Mouse (Mus musculus) embryonic fibroblast, embryonic 13.5 days (primary cell): ENCODE results near the gene Tha1. TPM values are rescaled to one million over a fixed set of nuclear protein-coding genes. Genes with fewer than 3 reads are reported as not detected.

ENCODE experiments used
- H3K27ac ChIP-seq: 2 replicates; pipeline ENCODE4 v1.5.1; 2012; ENCODE audit warnings: low read length, control low read depth, inconsistent platforms; ENCODE audit not compliant: insufficient read depth
- H3K4me1 ChIP-seq: 2 replicates; pipeline ENCODE4 v1.6.1; 2011; ENCODE audit warnings: low read length; ENCODE audit not compliant: control insufficient read depth, insufficient read depth
- H3K4me3 ChIP-seq: 2 replicates; pipeline ENCODE4 v1.5.1; 2011; ENCODE audit warnings: mild to moderate bottlenecking, control low read depth, low read length; ENCODE audit not compliant: insufficient read depth
- CTCF ChIP-seq: IDR thresholded peaks from 2 replicates; pipeline ENCODE4 v1.5.1; 2011; ENCODE audit warnings: mild to moderate bottlenecking, control low read depth, low read length, moderate library complexity, borderline replicate concordance; ENCODE audit not compliant: insufficient read depth
- POLR2A ChIP-seq: IDR thresholded peaks from 2 replicates; pipeline ENCODE4 v1.6.1; 2011; ENCODE audit warnings: low read depth, mild to moderate bottlenecking, control low read depth, low read length, moderate library complexity
- polyA plus RNA-seq: library from polyadenylated mRNA; stranded (reverse); fragments of >200 nt; gene quantifications from 2 replicates; pipeline ENCODE4 v1.2.4, GENCODE M21; 2011; ENCODE audit warnings: low read depth; ENCODE audit not compliant: missing spikeins, insufficient read length

Gene Tha1
- polyA plus RNA-seq = 1.2 and 1.7 TPM in 2 replicates

DNA sequence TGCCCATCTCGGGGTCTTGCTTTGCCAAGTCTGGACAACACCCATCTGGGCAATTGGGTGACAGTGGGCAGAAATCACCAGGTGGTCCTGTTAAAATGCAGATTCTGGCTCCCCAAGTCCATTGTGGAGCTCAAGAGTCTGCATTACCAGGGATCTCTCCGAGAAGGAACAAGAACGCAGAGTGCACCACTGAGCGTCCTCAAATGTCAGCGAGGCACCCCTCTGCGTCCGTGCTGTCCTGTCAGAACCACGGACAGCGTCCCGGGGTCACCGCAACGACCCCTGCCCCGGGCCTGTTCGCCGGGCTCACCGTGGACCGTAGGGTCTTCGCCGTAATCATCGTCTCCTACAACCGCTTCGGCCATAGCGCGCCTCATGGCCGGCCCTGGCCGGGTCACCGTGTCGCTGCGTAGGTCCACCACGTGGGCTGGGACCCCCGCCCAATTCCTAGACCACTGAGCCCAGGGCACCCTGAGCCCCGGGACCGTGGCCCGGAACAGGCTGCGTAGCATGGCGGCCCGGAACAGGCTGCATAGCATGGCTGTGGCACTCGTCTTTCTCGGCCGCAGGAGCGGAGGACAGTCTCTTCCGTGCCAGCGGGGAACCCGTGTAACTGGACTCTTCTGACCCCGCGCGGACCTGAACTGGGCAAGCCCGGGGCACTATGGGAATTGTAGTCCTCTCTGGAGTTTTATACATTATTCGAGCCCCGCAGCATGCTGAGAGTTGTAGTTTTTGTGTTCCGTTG lies at the start of gene Tha1:
Gene Tha1 (minus strand): TSS at position 621 of the 748 bp plus-strand sequence.
- TF ChIP-seq POLR2A (peak; percentile 72), CTCF (no peak)
- no peak within 1 kb of the TSS for H3K27ac ChIP-seq
- H3K4me1 ChIP-seq = no peaks in the 10 kb centered on the region
- peak within 1 kb of the TSS; percentile 60 for H3K4me3 ChIP-seq

DNA sequence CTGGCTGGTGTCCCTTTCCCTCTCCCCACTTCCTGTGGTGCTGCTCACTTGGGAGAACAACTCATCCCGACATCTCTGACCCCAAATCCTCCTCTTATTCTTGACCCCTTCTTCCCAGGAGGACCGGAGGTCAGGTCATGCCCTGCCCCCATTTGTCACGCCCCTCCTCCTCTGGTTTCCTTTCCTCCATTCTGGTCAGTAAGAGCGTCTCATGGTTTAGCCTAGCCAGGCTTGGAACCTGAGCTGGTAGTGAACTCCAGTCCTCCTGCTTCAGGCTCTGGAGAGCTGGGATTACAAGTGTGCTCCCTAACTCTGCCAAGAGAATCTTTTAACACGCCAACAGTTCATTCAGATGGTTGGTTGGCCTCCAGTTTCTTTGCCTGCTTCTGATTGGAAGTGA lies 45.9 kb upstream of the Tha1 start:
- Histone ChIP-seq H3K4me1 (no peaks in the 10 kb centered on the region), H3K27ac (no peak overlapping the region), H3K4me3 (no peak overlapping the region)
- no peak for TF ChIP-seq POLR2A
- TF ChIP-seq CTCF = no peak

DNA sequence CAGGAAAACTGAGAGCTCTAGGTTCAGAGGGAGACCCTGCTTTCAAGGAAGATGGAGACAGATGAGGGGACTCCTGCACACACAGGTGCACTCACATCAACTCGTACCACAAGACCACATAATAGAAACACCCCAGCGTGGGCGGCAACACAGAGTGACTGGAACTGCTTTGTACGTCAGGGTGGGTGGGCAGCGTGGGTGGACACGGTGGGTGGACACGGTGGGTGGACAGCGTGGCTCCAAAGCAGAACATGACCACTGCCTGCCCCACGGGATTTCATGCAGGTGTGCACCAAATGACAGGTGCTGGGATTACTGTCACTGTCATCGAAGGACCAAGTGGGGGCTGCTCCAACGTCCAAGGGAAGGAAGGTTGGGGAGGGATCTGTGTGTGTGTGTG lies 45.3 kb upstream of the Tha1 start:
- TF ChIP-seq CTCF = no peak
- no peaks in the 10 kb centered on the region for H3K4me1 ChIP-seq

DNA sequence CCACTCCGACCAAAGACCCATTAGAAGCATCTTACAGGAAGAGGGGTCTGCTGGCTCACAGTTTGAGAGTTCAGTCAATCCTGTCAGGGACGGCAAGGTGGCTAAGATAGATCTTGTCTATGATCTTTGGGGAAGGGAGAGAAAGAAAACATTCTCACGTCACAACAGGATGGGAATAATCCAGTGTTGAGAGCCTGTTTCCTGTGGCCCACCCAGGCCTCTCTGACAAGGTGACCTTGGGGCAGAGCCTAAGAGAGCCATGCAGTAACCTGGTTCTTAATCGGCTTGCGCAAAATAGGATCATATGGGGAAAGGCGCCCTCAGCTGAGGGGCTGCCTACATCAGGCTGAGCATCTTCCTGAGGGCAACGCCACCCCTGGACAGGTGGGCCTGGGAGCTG lies 42.6 kb upstream of the Tha1 start:
- H3K4me3 ChIP-seq = no peak overlapping the region
- no peak for TF ChIP-seq CTCF
- TF ChIP-seq POLR2A = no peak
- no peak overlapping the region for H3K27ac ChIP-seq
- H3K4me1 ChIP-seq = no peaks in the 10 kb centered on the region

More for the DNA sequence above, 45.3 kb upstream of the Tha1 start:
- Histone ChIP-seq H3K4me3 (no peak overlapping the region), H3K27ac (no peak overlapping the region)

DNA sequence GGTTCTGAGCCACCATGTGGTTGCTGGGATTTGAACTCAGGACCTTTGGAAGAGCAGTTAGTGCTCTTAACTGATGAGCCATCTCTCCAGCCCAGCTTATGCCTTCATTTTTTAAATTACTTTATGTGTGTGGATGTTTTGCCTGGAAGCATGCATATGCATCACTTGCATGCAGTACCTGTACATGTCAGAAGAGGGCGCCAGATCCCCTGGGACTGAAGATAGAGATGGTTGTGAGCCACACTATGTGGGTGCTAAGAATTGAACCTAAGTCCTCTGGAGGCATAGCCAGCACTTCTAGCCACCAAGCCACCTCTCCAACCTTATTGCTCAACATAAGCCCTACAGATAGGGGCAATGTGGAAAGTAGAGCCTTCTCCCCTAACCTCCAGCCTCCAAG lies 42.1 kb upstream of the Tha1 start:
- Histone ChIP-seq H3K27ac (no peak overlapping the region), H3K4me3 (no peak overlapping the region)
- no peak for TF ChIP-seq POLR2A
- no peak for TF ChIP-seq CTCF

DNA sequence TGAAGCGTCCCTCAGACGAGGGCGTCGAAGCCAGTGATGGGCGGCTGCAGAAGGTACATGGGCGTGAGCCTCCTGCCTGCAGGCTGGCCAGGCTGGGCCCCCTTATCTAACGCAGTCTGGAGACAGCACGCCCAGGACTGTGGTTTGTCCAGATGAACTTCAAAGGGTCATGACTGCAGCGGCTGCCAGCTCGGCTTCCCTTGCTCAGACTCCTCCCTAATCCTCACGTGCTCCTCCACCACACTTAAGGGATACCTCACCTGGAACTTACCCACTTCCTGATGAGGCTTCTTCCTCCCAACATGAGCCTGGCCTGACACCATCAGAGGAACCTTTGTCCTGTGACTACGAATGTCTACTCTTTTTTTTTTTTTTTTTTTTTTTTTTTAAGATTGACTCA lies 41.2 kb upstream of the Tha1 start:
- no peaks in the 10 kb centered on the region for H3K4me1 ChIP-seq
- H3K27ac ChIP-seq = no peak overlapping the region
- TF ChIP-seq POLR2A (no peak), CTCF (no peak)
- H3K4me3 ChIP-seq = no peak overlapping the region

More for the DNA sequence above, 42.1 kb upstream of the Tha1 start:
- no peaks in the 10 kb centered on the region for H3K4me1 ChIP-seq

DNA sequence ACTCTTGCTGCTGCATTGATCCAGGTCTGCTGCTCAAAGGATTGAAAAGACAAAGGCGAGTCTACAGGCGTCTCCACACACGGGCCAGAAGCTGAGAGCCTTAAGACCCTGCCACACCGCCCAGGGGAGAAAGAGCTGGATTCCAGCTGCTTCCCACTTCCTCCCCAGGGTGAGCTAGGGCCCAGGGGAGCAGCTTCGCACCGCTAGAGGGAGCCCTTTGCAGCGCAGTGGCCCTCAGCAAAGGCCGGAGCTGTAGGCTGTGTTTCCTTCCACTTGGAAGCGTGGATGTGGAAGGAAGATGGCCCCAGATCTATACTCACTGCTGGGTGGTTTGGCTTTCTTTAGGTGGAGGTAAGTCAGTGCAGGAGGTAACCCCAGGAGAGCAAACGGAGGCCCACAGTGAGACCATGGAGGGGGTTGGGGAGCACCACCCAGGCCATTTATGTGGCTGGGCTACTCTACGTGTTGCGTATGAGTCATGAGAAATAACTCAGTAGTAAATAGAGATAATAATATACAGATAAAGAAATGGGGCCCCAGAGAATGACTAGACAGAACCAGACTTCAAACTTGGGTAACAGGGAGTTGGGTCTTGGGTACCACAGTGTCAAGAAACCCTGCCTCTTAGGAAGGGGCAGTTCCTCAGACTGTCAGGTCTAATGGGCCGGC lies 39.5 kb upstream of the Tha1 start:
- TF ChIP-seq POLR2A (no peak), CTCF (peak; percentile 95)
- Histone ChIP-seq H3K4me1 (no peaks in the 10 kb centered on the region), H3K4me3 (no peak overlapping the region), H3K27ac (no peak overlapping the region)

DNA sequence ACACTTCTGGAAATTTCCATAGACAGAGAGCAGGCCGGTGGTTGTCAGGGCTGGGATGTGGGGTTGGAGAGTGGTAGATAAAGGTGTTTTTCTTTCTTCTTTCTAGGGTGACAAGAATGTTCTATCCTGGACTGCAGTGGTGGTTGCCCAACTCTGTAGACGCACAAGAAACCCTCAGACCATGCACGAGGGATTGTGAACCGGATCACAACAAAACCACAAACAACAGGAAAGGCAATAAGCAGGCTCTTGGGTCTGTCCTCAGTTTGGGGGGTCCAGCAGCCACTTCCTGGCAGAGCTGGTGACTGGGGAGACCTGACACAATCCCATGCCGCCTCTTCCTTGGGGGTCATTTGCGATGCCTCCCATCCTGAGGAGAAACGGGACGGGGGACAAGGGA lies 36.1 kb upstream of the Tha1 start:
- H3K27ac ChIP-seq = no peak overlapping the region
- TF ChIP-seq POLR2A (no peak), CTCF (no peak)

DNA sequence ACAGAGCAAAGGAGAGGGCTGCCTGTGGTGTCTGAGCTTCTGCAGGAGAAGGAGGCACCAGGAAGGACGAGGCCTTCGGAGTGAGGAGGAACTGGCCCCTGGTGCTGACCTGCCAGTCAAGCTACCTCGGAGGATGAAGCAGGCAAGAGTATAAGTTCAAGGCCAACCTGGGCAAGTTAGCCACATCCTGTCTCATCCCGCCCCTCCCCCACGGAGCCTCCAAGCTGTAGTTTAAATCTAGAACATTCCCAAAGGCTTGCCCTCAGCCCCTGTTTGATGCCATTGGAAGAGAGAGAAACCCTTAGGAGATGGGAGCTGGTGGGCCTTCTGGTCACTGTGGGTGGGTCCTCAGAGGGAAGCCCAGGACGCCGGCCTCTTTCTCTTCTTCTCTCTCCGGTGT lies 31.2 kb upstream of the Tha1 start:
- no peak for TF ChIP-seq POLR2A
- TF ChIP-seq CTCF = no peak

More for the DNA sequence above, 36.1 kb upstream of the Tha1 start:
- Histone ChIP-seq H3K4me1 (no peaks in the 10 kb centered on the region), H3K4me3 (no peak overlapping the region)

DNA sequence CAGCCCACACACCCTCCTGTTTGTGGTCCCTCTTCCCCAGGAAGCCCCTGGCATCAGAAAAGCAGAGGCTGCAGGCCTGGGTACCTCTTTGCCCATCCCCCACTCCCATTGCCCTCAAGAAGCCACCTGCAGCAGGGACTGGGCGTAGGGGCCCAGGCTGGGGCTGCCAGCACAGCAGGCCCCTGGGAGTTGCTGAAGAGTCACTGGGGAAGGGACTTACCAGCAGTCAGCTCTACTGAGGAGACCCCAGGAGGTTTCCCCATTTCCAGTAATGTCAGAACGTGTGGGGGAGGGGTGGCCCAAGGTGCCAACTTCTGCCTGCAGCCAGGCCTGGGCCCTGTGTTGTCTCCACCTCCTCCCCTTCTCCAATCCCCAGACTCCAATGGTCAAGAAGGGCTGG lies 29.0 kb upstream of the Tha1 start:
- H3K27ac ChIP-seq = no peak overlapping the region
- TF ChIP-seq CTCF = no peak
- TF ChIP-seq POLR2A = no peak
- H3K4me1 ChIP-seq = no peaks in the 10 kb centered on the region
- no peak overlapping the region for H3K4me3 ChIP-seq

More for the DNA sequence above, 31.2 kb upstream of the Tha1 start:
- no peak overlapping the region for H3K27ac ChIP-seq
- H3K4me1 ChIP-seq = no peaks in the 10 kb centered on the region
- H3K4me3 ChIP-seq = no peak overlapping the region
